Mouse (Mus musculus): ENCODE results near the gene Idnk. TPM values are rescaled to one million over a fixed set of nuclear protein-coding genes. Genes with fewer than 3 reads are reported as not detected.

Idnk gene
- total RNA-seq, 2 experiments from 2014 or later = 16.7 to 17.6 TPM

DNA sequence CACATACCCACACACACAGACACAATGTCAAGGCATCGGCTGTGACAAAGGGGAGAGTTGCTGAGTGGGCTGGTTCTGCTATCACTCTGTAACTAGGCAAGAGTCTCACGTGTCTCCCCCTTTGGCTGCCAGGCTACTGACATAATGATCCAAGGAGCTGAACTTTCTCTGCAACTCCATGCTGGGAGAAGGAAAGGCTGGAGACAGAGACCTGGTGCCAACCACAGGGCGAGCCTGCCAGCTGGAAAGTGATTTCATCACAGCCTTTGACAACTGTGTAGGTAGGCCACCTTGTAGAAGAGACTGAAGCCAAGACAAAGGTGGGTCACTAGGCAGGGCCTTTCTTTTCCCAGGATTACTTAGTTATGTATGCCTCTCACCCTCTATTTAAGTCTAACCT lies 39.8 kb downstream of the Idnk start:
- DNase-seq = no peak

DNA sequence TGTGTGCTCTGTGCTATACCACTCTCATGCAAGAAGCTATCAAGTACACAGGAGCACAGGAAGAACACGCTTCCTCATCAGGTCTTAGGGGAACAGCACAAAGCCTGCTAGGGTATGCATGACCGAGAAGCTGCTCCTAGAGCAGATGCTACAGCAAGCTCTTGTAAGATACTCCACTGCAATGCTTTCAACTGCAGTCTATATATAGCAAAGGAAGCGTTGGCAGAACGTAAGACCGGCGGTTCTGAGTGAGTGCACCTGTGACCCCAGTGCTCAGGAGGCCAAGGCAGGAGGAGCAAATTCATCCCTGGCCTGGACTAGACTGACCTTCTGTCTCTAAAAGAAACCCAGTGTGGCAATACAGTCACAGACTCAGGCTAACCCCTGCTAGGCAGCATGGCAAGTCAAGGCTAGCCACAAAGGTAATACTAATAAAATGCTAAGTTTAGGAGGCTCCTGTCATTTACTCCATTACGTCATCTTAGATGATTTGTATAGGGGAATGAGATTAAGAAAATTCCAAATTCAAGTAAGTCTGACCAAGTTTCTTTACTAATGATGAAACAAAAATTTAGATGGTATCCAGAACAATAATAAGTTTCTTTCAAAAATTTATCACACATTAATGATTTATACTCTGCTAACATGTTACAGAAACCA lies 40.7 kb downstream of the Idnk start:
- DNase-seq = no peak

DNA sequence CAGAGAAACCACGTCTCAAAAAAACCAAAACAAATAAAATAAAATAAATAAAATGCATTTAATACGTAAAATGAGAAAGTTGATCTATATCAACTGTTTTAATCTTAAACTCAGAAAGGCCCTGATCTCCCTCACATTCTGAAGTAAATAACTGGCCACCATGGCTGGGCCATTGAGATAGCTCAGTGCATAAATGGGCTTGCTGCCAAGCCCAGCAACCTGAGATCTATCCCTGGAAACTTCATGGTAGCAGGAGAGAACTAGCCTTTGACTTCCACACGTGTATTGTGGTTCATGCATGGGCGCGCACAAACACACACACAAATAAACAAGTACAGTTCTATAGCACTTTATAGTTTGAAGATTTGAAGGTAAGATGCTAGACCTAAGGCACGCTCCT lies 43.9 kb downstream of the Idnk start:
- DNase-seq = no peak

DNA sequence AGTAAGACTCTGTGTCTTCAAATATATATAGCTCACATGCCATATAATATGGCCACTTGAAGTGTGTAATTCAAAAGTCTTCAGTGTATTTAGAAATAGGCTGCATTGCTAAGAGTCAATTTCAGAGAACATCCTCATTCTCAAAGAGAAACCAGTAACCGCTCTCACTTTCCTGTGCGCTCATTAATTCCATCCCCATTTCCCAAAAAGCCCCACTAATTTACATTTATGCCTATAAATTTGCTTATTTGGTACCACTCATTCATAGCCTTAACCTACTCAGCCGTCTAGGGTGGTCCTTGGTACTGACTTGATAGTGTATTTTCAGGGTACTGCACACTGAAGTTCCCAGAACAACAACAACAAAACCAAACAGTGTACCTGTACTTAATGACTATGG lies 44.5 kb downstream of the Idnk start:
- DNase-seq = no peak

- no peak for DNase-seq
Observed at GRCm38 (mm10) chr13:58202903-58203302, 45.5 kb downstream of the Idnk start.

- DNase-seq = no peak
Observed at GRCm38 (mm10) chr13:58204202-58204601, 46.8 kb downstream of the Idnk start.

GRCm38 (mm10) chr13:58204986-58205385 lies 47.5 kb downstream of the Idnk start:
- no peak for DNase-seq

DNA sequence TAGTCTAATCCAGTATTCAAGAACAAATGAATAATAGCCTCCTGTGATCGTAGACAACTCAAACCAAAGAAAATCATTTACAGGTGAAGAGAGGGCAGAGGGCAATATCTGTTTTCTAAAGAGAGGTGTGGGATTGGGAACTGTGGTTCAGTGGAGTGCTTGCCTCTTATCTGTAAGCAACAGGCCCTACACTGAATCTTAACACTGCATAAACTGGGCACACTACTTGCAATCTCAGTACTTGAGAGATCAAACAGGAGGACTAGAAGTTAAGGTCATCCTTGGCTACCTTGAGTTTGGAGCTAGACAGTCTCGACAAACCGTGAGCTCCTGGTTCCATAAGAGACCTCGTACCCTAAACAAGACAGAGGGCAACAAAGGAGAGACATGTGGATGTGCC lies 48.6 kb downstream of the Idnk start:
- DNase-seq = no peak

DNA sequence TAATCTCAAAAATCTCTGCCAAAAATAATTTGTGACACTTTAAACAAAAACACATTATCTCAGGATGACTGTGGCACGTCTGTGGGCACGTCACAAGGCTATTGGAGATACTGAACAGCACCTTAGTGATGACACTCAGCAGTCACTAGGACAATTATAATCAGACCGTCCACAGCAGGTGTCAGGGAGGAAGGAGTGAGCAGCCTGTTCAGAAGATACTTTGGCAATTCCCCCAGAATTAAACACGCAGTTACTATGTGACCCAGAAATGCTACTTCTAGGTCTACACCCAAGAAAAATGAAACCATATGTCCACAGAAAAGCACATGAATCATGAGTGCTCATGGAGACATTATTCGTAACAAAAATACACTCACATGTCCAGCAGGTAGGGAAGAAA lies 53.0 kb downstream of the Idnk start:
- DNase-seq = no peak

DNA sequence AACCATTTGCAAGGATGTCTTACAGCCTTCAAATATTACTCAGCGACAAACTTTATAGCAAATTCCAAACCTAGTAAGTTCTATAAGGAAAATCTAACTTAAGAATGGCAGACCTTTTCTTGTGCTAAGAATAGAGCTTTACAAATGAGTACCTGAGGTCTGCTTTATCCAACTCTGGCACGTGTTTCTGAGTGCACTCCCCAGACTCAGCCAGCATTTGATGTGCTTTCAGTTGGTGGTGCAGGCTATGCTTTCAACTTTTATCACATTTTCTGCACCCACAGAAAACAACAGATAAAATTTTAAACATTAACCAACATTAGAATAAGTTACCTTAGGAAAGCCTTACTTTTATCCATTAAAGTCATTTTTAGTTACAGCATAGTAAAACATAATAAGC lies 55.1 kb downstream of the Idnk start:
- DNase-seq = no peak

DNA sequence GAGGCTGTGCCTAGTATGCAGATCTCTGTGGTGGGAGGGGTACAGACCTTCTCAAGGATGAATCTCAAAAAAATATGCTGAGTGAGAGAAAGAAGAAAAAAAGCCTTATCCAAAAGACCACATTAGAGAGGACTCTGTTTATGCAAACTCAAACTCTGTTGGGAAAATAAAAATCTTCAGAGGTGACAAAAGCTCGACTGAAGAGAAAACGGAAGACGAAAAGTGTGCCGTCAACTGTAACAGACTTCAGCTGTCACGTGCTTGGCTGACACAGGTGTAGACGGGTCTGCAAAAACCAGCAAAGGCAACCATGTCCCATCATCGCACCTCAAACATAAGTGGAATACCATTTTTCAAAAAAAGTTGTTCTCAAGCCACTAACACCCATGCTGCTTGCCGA lies 56.4 kb downstream of the Idnk start:
- no peak for DNase-seq

Other genes starting within 250 kb of the Idnk start
- gene Spock1, start 249.3 kb upstream of the Idnk start, total RNA-seq (2021) = 1 to 10 TPM; 1.5 to 1.8 TPM
- gene Klhl3, start 44.1 kb upstream of the Idnk start, total RNA-seq (2021) = 1 to 10 TPM; 5.6 to 5.8 TPM
- gene Hnrnpa0, start 29.1 kb upstream of the Idnk start, total RNA-seq (2021) = 100 to 1,000 TPM; 191 to 196 TPM
- gene Ubqln1, start 58.0 kb downstream of the Idnk start, total RNA-seq (2021) = 10 to 100 TPM; 71.3 to 74.6 TPM
- gene Gkap1, start 118.0 kb downstream of the Idnk start, total RNA-seq (2021) = 10 to 100 TPM; 31.2 to 34.6 TPM
- gene Kif27, start 201.5 kb downstream of the Idnk start, total RNA-seq (2021) = under 1 TPM; 0.34 to 0.79 TPM
- 10 to 100 TPM; 18.6 to 18.7 TPM for gene 2210016F16Rik, start 227.6 kb downstream of the Idnk start, total RNA-seq (2021)
- 10 to 100 TPM; 12.0 to 14.1 TPM for gene Rmi1, start 244.6 kb downstream of the Idnk start, total RNA-seq (2021)
- 100 to 1,000 TPM; 898 to 905 TPM for gene Hnrnpk, start 245.7 kb downstream of the Idnk start, total RNA-seq (2021)